Mouse (Mus musculus) heart, embryonic 12.5 days (tissue): Measurements from ENCODE around the gene Mrgpra1. TPM values are rescaled to one million over a fixed set of nuclear protein-coding genes. Genes with fewer than 3 reads are reported as not detected.

ENCODE experiments used
- polyA plus RNA-seq: library from polyadenylated mRNA; unstranded; fragments of >200 nt; fragmentation: Nextera tagmentation; extraction: Ambion mirVana; gene quantifications from 2 replicates; pipeline ENCODE4 v1.2.1, GENCODE M21; 2016

Gene Mrgpra1
- polyA plus RNA-seq, 1 experiment from 2014 or later, result not detected

Other genes with a start within 250 kb of the Mrgpra1 start
- gene Ptpn5, start 220.6 kb downstream of the Mrgpra1 start, polyA plus RNA-seq, result 0.10 TPM in 1 of 2 replicates, not detected in the other
- not detected in 2 replicates for gene Mrgpra6, start 149.3 kb downstream of the Mrgpra1 start, polyA plus RNA-seq
- gene Mrgpra9, start 101.4 kb downstream of the Mrgpra1 start, polyA plus RNA-seq, result not detected in 2 replicates
- gene Mrgpra2a, start 97.9 kb upstream of the Mrgpra1 start, polyA plus RNA-seq, result not detected in 2 replicates
- not detected in 2 replicates for gene Mrgpra2b, start 174.6 kb upstream of the Mrgpra1 start, polyA plus RNA-seq
- gene Mrgpra3, start 247.1 kb upstream of the Mrgpra1 start, polyA plus RNA-seq, result not detected in 2 replicates